Mouse (Mus musculus): ENCODE measurements around the gene Gm10840.
"Not testable (repeated sequence)": the region's sequence is repeated elsewhere in the genome, so short reads cannot be mapped to it uniquely, and the experiment has no call there.

The Gm10840 gene

DNA sequence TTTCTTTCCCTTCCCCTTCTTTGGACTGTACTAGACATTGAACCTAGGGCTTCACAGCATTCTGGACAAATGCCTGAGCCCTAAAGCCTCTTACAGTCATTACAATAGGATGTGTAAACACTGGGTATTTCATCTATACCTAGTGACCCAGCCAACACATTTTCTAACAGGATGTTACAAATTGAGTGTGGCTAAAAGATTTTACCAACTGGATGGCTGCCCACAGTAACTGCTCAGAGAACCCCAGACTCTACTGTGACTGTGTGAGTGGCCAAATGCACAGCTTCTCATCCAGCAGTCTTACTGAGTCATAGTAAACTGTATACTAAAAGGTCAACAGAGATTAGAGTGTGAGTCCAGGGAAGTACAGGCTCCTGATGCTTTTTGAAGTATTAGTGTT, 34.7 kb downstream of the Gm10840 start:
- no peak for DNase-seq (ENCODE audit: extremely low read depth, low read depth, low spot score)

GRCm38 (mm10) chr11:106198277-106198676, 37.6 kb downstream of the Gm10840 start:
- DNase-seq (ENCODE audit: extremely low read depth, low read depth, low spot score): no peak

- not testable (repeated sequence) for DNase-seq (ENCODE audit: extremely low read depth, low read depth, low spot score)
Measured at GRCm38 (mm10) chr11:106199997-106200396, 39.3 kb downstream of the Gm10840 start.

GRCm38 (mm10) chr11:106200756-106201155, 40.1 kb downstream of the Gm10840 start:
- DNase-seq (ENCODE audit: extremely low read depth, low read depth, low spot score): no peak

DNA sequence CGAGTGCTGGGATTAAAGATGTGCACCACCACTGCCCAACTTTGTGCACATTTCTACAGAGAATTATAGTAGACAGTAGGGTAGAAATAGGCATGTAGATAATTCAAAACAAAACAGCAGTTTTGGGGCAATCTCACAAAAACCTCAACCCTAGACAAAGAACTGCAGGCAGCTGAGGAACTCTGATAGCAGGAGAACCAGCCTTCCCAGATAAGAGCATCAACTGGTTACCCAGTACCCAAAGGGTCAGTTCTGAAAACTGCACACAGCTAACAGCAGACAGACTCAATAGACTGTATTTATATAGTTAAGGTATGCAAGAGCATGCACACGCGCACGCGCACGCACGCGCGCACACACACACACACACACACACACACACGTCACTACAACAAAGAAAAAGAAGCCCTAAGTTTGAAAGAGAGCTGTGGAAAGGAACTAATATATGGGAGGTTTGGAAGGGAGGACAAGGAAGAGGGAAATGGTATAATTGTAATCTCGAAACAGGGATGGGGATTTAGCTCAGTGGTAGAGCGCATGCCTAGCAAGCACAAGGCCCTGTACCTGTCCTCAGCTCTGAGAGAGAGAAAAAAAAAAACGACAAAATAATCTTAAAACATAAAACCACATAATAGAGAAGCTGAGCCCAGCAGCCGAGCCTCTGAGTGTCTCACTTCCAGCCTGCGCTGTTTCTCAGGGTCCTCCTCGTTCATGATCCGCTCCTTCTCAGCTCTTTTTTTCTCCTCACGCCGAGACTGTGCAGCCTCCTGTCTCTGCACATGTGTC, 40.9 kb downstream of the Gm10840 start:
- no peak for DNase-seq (ENCODE audit: extremely low read depth, low read depth, low spot score)

DNA sequence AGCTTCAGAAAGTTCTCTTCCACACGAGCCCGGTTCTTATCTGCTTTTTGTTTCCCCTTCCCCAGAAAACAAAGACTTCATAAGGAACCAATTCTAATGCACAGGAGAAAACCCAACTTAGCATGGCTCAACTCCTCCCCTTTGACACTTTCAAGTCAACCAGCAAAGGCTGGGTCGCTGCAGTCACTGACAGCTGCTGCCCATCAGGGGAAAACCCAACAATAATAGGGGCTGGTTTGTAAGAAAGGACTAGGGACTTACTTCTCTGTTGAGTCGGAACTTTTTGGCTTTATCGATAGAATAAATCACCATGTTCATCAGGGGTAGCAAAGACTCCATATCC, 41.4 kb downstream of the Gm10840 start, which contains the start of gene Strada:
Gene Strada, minus strand, starts transcription at position 46 of the 343 bp plus-strand sequence.
- DNase-seq (ENCODE audit: extremely low read depth, low read depth, low spot score): no peak

Data from fat pad, adult 2 months (tissue).